In genomic region chr13:98883774-98884173, GRCm38 (mm10) we compare ENCODE assay signal across 26 mouse cellular contexts.
"Had no signal": no experiment of that assay in that cellular context is flagged by ENCODE, and none has a peak within 500 bp of the region (broad histone marks: within the 10 kb centered on the region; RNA-seq: fewer than 3 reads in every experiment).

No protein-coding gene starts in this region.

- DNase-seq: cerebellum, adult 2 months; cerebellum, adult 8-10 months; cerebellum, adult 9-10 months; cerebellum, adult 9-11 months; cerebellum, postnatal 10 days; cerebellum, postnatal 14 days; cerebellum, postnatal 25 days; cerebellum, postnatal 36 days; embryo, embryonic 11 days; forebrain, postnatal 0 days; gastrocnemius, adult 2 months; gastrocnemius, postnatal 10 days; gastrocnemius, postnatal 14 days; gastrocnemius, postnatal 25 days; gastrocnemius, postnatal 36 days; heart, adult 18-20 months; heart, adult 2 months had no signal

- H3K4me2 ChIP-seq: embryonic facial prominence, embryonic 12.5 days; embryonic facial prominence, embryonic 13.5 days; embryonic facial prominence, embryonic 15.5 days; forebrain, embryonic 12.5 days; forebrain, embryonic 13.5 days; forebrain, embryonic 15.5 days had no signal

- H3K27ac ChIP-seq: embryonic facial prominence, embryonic 10.5 days; embryonic facial prominence, embryonic 12.5 days; embryonic facial prominence, embryonic 13.5 days; embryonic facial prominence, embryonic 15.5 days; forebrain, embryonic 10.5 days; forebrain, embryonic 12.5 days; forebrain, embryonic 13.5 days; forebrain, embryonic 15.5 days; gastrocnemius, adult 2 months; heart, adult 2 months had no signal

- H3K9me3 ChIP-seq: embryonic facial prominence, embryonic 10.5 days; embryonic facial prominence, embryonic 12.5 days; embryonic facial prominence, embryonic 13.5 days; embryonic facial prominence, embryonic 15.5 days; forebrain, embryonic 10.5 days; forebrain, embryonic 12.5 days; forebrain, embryonic 13.5 days; forebrain, embryonic 15.5 days had no signal

- H3K4me3 ChIP-seq: embryonic facial prominence, embryonic 10.5 days; embryonic facial prominence, embryonic 12.5 days; embryonic facial prominence, embryonic 13.5 days; embryonic facial prominence, embryonic 15.5 days; erythroblast, embryonic 14.5 days; forebrain, embryonic 10.5 days; forebrain, embryonic 12.5 days; forebrain, embryonic 13.5 days; forebrain, embryonic 15.5 days; gastrocnemius, adult 2 months; heart, adult 2 months had no signal

- H3K27me3 ChIP-seq: embryonic facial prominence, embryonic 12.5 days; embryonic facial prominence, embryonic 13.5 days; embryonic facial prominence, embryonic 15.5 days; forebrain, embryonic 12.5 days; forebrain, embryonic 13.5 days; forebrain, embryonic 15.5 days had no signal

- H3K4me1 ChIP-seq: embryonic facial prominence, embryonic 12.5 days had no signal
